Mouse (Mus musculus): ENCODE results near the gene Gm9837.

DNA sequence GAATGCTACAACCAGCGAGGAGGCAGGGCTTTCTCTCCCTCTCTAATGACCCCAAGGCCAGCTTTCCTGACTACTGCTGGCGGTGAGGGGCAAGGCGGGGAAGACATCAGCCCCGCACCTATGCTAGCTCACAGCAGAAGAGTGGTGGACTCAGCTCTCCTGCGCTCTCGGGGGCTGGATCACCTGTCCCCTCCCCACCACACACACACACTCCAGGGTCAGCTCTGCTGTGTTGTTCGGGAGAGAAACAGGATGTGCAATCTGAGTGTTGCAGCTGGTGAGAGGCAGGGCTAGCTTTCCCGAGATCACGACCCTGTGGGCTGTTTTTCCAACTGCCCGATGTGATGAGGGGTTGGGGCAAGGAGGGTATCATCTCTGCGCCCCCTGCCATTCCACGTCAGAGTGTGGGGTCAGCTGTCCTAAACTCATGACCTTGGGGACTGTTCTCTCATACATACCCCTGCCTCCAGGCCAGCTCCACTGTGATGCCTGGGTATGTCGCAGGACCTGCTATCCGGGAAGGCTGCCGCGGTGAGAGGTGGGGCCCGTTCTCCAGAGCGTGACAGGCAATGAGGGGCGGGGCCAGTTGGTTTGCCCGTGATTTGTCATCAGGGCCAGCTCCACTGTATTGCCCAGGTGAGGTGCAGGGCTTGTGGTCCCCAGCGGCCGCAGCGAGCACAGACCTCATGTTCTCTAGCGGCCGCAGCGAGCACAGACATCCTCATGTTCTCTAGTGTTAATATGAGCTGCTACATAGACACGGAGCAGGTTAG is 16.7 kb upstream of the Gm9837 start:
- TF ChIP-seq MAFK (IDR thresholded peaks at IDR 0.05; ENCODE audit: insufficient read depth, low read depth, low read length): no peak
- no peak for TF ChIP-seq ZNF384 (IDR thresholded peaks at IDR 0.05; ENCODE audit: low read depth, low read length)
